Mouse (Mus musculus) G1E (cell line): Measurements from ENCODE around the gene Fam25c. TPM values are rescaled to one million over a fixed set of nuclear protein-coding genes. Genes with fewer than 3 reads are reported as not detected.
A peak's percentile ranks its signal among the peaks of the same experiment; 100 is the strongest.

Source experiments
- ATAC-seq: 2 replicates; pipeline ENCODE4 v1.8.0; 2016; ENCODE audit warnings: mild to moderate bottlenecking; ENCODE audit not compliant: insufficient number of reproducible peaks, poor library complexity, low FRiP score, severe bottlenecking; ENCODE audit errors: extremely low read depth
- DNase-seq: peaks from one replicate; pipeline ENCODE4 v3.0.0; 2012; ENCODE audit warnings: low spot score
- H3K27me3 ChIP-seq: 2 replicates; pipeline ENCODE4 v1.6.1; 2012; ENCODE audit warnings: mild to moderate bottlenecking, low read length, inconsistent platforms; ENCODE audit not compliant: insufficient read depth
- H3K36me3 ChIP-seq: replicated peaks from 2 replicates; pipeline ENCODE3; 2012; ENCODE audit warnings: mild to moderate bottlenecking, inconsistent platforms
- H3K4me1 ChIP-seq: 2 replicates; pipeline ENCODE4 v1.6.1; 2012; ENCODE audit warnings: low read depth, low read length, inconsistent platforms, mixed read lengths; ENCODE audit not compliant: insufficient read depth
- H3K4me3 ChIP-seq: 2 replicates; pipeline ENCODE4 v1.5.1; 2012; ENCODE audit warnings: low read depth, mild to moderate bottlenecking, inconsistent platforms, low read length, moderate library complexity, mixed read lengths
- H3K9me3 ChIP-seq: replicated peaks from 2 replicates; pipeline ENCODE4 v1.6.1; 2012; ENCODE audit warnings: inconsistent platforms
- CTCF ChIP-seq: IDR thresholded peaks from 2 replicates; pipeline ENCODE4 v1.5.1; 2012; ENCODE audit warnings: low read depth, low read length, inconsistent platforms, mixed read lengths
- GATA1 ChIP-seq: IDR thresholded peaks from 2 replicates; pipeline ENCODE4 v1.6.1; 2012; ENCODE audit warnings: borderline replicate concordance, low read length, inconsistent platforms, mixed read lengths
- GATA2 ChIP-seq: IDR thresholded peaks from 2 replicates; pipeline ENCODE4 v1.6.1; 2012; ENCODE audit warnings: low read depth, low read length, inconsistent platforms, borderline replicate concordance
- POLR2AphosphoS5 ChIP-seq: IDR thresholded peaks from 2 replicates; pipeline ENCODE4 v1.6.1; 2012; ENCODE audit warnings: low read depth, low read length, inconsistent platforms; ENCODE audit not compliant: insufficient replicate concordance
- TAL1 ChIP-seq: conservative IDR thresholded peaks from 2 replicates; pipeline ENCODE4 v1.6.1; 2012; ENCODE audit warnings: low read depth, low read length, inconsistent platforms, mixed read lengths
- polyA plus RNA-seq: library from polyadenylated mRNA; stranded (reverse); fragments of >175 nt; gene quantifications from 2 replicates; pipeline ENCODE4 v1.2.3, GENCODE M21; 2012
- total RNA-seq, 2 experiments: library from RNA; stranded (forward) in 1 of 2; stranded (reverse) in 1 of 2; fragments of 200-1000 nt in 1 of 2; fragments of >200 nt in 1 of 2; fragmentation: Nextera tagmentation in 1 of 2; gene quantifications; 2 replicates each; pipeline ENCODE4 v1.2.3; 2014 to 2017

Gene Fam25c
- total and polyA plus RNA-seq, 3 experiments = not detected

GRCm38 (mm10) chr14:34375415-34375904 lies 20.2 kb upstream of the Fam25c start, which contains the start of gene Mmrn2:
TSS of gene Mmrn2 (plus strand) at chr14:34375465.
- Histone ChIP-seq H3K4me1 (peaks cover 13% of the 10 kb centered on the region), H3K4me3 (no peak within 1 kb of the TSS), H3K9me3 (no peaks in the 10 kb centered on the region), H3K36me3 (no peaks in the 10 kb centered on the region), H3K27me3 (peaks cover 8% of the 10 kb centered on the region; the same call in 1 of the 2 replicates)
- no peak for DNase-seq
- TF ChIP-seq GATA2 (no peak), CTCF (no peak), POLR2AphosphoS5 (no peak), TAL1 (no peak), GATA1 (no peak)
- ATAC-seq = no peak

DNA sequence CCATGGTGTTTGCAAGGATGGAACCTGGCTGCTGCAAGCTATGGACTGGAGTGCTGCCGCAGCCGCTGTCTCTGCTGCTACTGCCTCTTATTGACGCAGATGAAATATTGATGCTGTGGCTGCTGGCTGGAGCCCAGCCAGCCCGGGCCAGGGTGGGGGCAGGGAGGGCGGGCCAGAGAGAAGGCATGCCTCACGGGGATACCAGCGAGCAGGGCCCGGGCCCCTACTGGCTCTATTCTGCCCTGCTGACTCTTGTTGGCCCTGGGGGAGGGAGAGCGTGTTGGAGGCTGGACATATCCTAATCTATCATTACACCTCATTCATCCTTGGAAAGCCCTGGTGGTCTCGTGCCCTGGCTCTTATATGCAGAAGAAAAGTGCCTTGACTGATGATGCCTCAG lies 19.3 kb upstream of the Fam25c start, which contains the start of gene Sncg:
Sncg (minus strand) TSS at position 213 of the 400 bp plus-strand sequence.
- Histone ChIP-seq H3K9me3 (no peaks in the 10 kb centered on the region), H3K27me3 (peaks cover 11% of the 10 kb centered on the region), H3K4me1 (peaks cover 13% of the 10 kb centered on the region), H3K36me3 (no peaks in the 10 kb centered on the region), H3K4me3 (no peak within 1 kb of the TSS)
- TF ChIP-seq TAL1 (no peak), POLR2AphosphoS5 (no peak), CTCF (no peak), GATA2 (no peak), GATA1 (no peak)
- ATAC-seq (no peak), DNase-seq (no peak)

DNA sequence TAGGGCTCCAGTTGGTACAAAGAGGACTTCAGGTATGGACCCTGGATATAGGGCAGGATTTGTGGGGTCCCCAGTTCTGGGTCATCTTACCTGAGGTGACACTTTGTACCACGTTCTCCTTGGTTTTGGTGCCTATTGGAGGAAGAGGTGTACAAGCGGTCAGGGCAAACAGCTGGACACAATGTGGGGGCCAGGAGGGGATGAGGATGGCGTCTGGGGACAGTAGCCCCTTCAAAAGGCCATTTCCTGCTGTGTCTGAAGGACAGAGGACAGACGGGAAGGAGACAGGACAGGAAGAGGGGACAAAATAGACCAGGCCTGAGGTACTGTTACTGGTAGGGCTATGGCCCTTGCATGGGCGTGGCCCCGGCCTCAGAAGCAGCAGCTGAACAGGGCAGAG lies 18.3 kb upstream of the Fam25c start:
- no peaks in the 10 kb centered on the region for H3K9me3 ChIP-seq
- no peak overlapping the region for H3K4me3 ChIP-seq
- peaks cover 13% of the 10 kb centered on the region for H3K27me3 ChIP-seq
- ATAC-seq (0 out of 2 replicates have a peak, but pooled peaks have one; percentile 22), DNase-seq (no peak)
- peaks cover 8% of the 10 kb centered on the region; the same call in 1 of the 2 replicates for H3K4me1 ChIP-seq
- TF ChIP-seq CTCF = no peak
- TF ChIP-seq POLR2AphosphoS5 = no peak
- TF ChIP-seq GATA2 = no peak
- TF ChIP-seq TAL1 = no peak
- no peaks in the 10 kb centered on the region for H3K36me3 ChIP-seq

GRCm38 (mm10) chr14:34372646-34373045 lies 17.4 kb upstream of the Fam25c start:
- TF ChIP-seq GATA2 (no peak), CTCF (no peak), GATA1 (no peak), POLR2AphosphoS5 (no peak), TAL1 (no peak)
- no peak for DNase-seq
- ATAC-seq = no peak
- Histone ChIP-seq H3K9me3 (no peaks in the 10 kb centered on the region), H3K4me3 (no peak overlapping the region), H3K4me1 (peaks cover 6% of the 10 kb centered on the region; the same call in 1 of the 2 replicates), H3K36me3 (no peaks in the 10 kb centered on the region), H3K27me3 (peaks cover 13% of the 10 kb centered on the region)

- TF ChIP-seq CTCF = no peak
- TF ChIP-seq POLR2AphosphoS5 = no peak
- no peak for TF ChIP-seq GATA2
- no peak for TF ChIP-seq GATA1
- TF ChIP-seq TAL1 = no peak
- DNase-seq (no peak), ATAC-seq (no peak)
- Histone ChIP-seq H3K4me1 (peaks cover 6% of the 10 kb centered on the region; the same call in 1 of the 2 replicates), H3K27me3 (peaks cover 13% of the 10 kb centered on the region), H3K9me3 (no peaks in the 10 kb centered on the region), H3K36me3 (no peaks in the 10 kb centered on the region), H3K4me3 (no peak overlapping the region)
Measured at GRCm38 (mm10) chr14:34371763-34372162, 16.5 kb upstream of the Fam25c start.

GRCm38 (mm10) chr14:34370921-34371320 lies 15.7 kb upstream of the Fam25c start:
- no peak overlapping the region for H3K4me3 ChIP-seq
- peaks cover 13% of the 10 kb centered on the region for H3K27me3 ChIP-seq
- no peak for ATAC-seq
- no peaks in the 10 kb centered on the region for H3K9me3 ChIP-seq
- peaks cover 6% of the 10 kb centered on the region; the same call in 1 of the 2 replicates for H3K4me1 ChIP-seq
- TF ChIP-seq TAL1 (no peak), GATA2 (no peak), GATA1 (no peak), CTCF (no peak), POLR2AphosphoS5 (no peak)
- DNase-seq = no peak
- no peaks in the 10 kb centered on the region for H3K36me3 ChIP-seq

- peaks cover 6% of the 10 kb centered on the region; the same call in 1 of the 2 replicates for H3K4me1 ChIP-seq
- no peak overlapping the region for H3K4me3 ChIP-seq
- H3K36me3 ChIP-seq = no peaks in the 10 kb centered on the region
- peaks cover 13% of the 10 kb centered on the region for H3K27me3 ChIP-seq
- no peak for DNase-seq
- TF ChIP-seq GATA1 = no peak
- no peak for TF ChIP-seq TAL1
- TF ChIP-seq CTCF = no peak
- TF ChIP-seq GATA2 = no peak
- TF ChIP-seq POLR2AphosphoS5 = no peak
- ATAC-seq = no peak
- peaks cover 4% of the 10 kb centered on the region for H3K9me3 ChIP-seq
Measured at GRCm38 (mm10) chr14:34370203-34370602, 15.0 kb upstream of the Fam25c start.
